Mouse (Mus musculus): ENCODE measurements around the gene B4galnt2.

The B4galnt2 gene

GRCm38 (mm10) chr11:95840694-95841497 lies 73.8 kb downstream of the B4galnt2 start:
- no peak for DNase-seq (ENCODE audit: low read depth, low spot score)

GRCm38 (mm10) chr11:95838999-95839868 lies 75.5 kb downstream of the B4galnt2 start:
- no peak for DNase-seq (ENCODE audit: low read depth, low spot score)

- no peak for DNase-seq (ENCODE audit: low read depth, low spot score)
These were observed 76.1 kb downstream of the B4galnt2 start for GRCm38 (mm10) chr11:95838598-95838997.

- DNase-seq (ENCODE audit: low read depth, low spot score), result no peak
These were observed 77.6 kb downstream of the B4galnt2 start, which contains the start of gene Gngt2 for GRCm38 (mm10) chr11:95837059-95837458. Gene Gngt2 (plus strand): TSS chr11:95837216.

- DNase-seq (ENCODE audit: low read depth, low spot score), result no peak
These were observed 78.3 kb downstream of the B4galnt2 start for GRCm38 (mm10) chr11:95836433-95836832.

GRCm38 (mm10) chr11:95835832-95836231 lies 78.9 kb downstream of the B4galnt2 start:
- DNase-seq (ENCODE audit: low read depth, low spot score), result no peak

- no peak for DNase-seq (ENCODE audit: low read depth, low spot score)
These were observed 79.7 kb downstream of the B4galnt2 start for GRCm38 (mm10) chr11:95834742-95835710.

GRCm38 (mm10) chr11:95834143-95834667 lies 80.5 kb downstream of the B4galnt2 start:
- DNase-seq (ENCODE audit: low read depth, low spot score), result no peak

GRCm38 (mm10) chr11:95833631-95834142 lies 81.0 kb downstream of the B4galnt2 start:
- no peak for DNase-seq (ENCODE audit: low read depth, low spot score)

GRCm38 (mm10) chr11:95833006-95833570 lies 81.6 kb downstream of the B4galnt2 start:
- no peak for DNase-seq (ENCODE audit: low read depth, low spot score)

- DNase-seq (ENCODE audit: low read depth, low spot score), result no peak
These were observed 82.3 kb downstream of the B4galnt2 start for GRCm38 (mm10) chr11:95832129-95833005.

- DNase-seq (ENCODE audit: low read depth, low spot score), result no peak
These were observed 83.0 kb downstream of the B4galnt2 start for GRCm38 (mm10) chr11:95831641-95832040.

- DNase-seq (ENCODE audit: low read depth, low spot score), result no peak
These were observed 83.4 kb downstream of the B4galnt2 start for GRCm38 (mm10) chr11:95831276-95831619.

- no peak for DNase-seq (ENCODE audit: low read depth, low spot score)
These were observed 84.0 kb downstream of the B4galnt2 start for GRCm38 (mm10) chr11:95830411-95831275.

- DNase-seq (ENCODE audit: low read depth, low spot score), result no peak
These were observed 85.1 kb downstream of the B4galnt2 start for GRCm38 (mm10) chr11:95829526-95830050.

- no peak for DNase-seq (ENCODE audit: low read depth, low spot score)
These were observed 86.3 kb downstream of the B4galnt2 start for GRCm38 (mm10) chr11:95828181-95828964.

- no peak for DNase-seq (ENCODE audit: low read depth, low spot score)
These were observed 87.1 kb downstream of the B4galnt2 start for GRCm38 (mm10) chr11:95827464-95828085.

Measured in embryo, embryonic 11.5 days (tissue).